Mouse (Mus musculus) ovary, postnatal 10 days (tissue): ENCODE measurements around the gene Col2a1.
A peak's percentile ranks its signal among the peaks of the same experiment; 100 is the strongest.

Experiments used
- DNase-seq: peaks from one replicate; pipeline ENCODE4 v3.0.0; 2022; ENCODE audit warnings: low spot score

Col2a1 gene

GRCm38 (mm10) chr15:98002991-98003821 is 1.3 kb downstream of the Col2a1 start:
- no peak for DNase-seq

GRCm38 (mm10) chr15:98002113-98002990 is 2.1 kb downstream of the Col2a1 start:
- no peak for DNase-seq

GRCm38 (mm10) chr15:98001321-98002112 is 3.0 kb downstream of the Col2a1 start:
- no peak for DNase-seq

- no peak for DNase-seq
Measured at GRCm38 (mm10) chr15:97999991-98000390, 4.5 kb downstream of the Col2a1 start.

- DNase-seq = no peak
Measured at GRCm38 (mm10) chr15:97999546-97999945, 4.9 kb downstream of the Col2a1 start.

- no peak for DNase-seq
Measured at GRCm38 (mm10) chr15:97996716-97997256, 7.7 kb downstream of the Col2a1 start.

- peak; percentile 58 for DNase-seq
Measured at GRCm38 (mm10) chr15:97992712-97993286, 11.7 kb downstream of the Col2a1 start.

GRCm38 (mm10) chr15:97992027-97992711 is 12.3 kb downstream of the Col2a1 start:
- no peak for DNase-seq

- no peak for DNase-seq
Measured at GRCm38 (mm10) chr15:97991285-97991895, 13.1 kb downstream of the Col2a1 start.

GRCm38 (mm10) chr15:97990721-97991120 is 13.8 kb downstream of the Col2a1 start:
- DNase-seq = no peak

- DNase-seq = no peak
Measured at GRCm38 (mm10) chr15:97990124-97990523, 14.4 kb downstream of the Col2a1 start.

- no peak for DNase-seq
Measured at GRCm38 (mm10) chr15:97989544-97989943, 15.0 kb downstream of the Col2a1 start.

- DNase-seq = no peak
Measured at GRCm38 (mm10) chr15:97981560-97981959, 22.9 kb downstream of the Col2a1 start.

- no peak for DNase-seq
Measured at GRCm38 (mm10) chr15:97973248-97974005, 31.1 kb downstream of the Col2a1 start.

- no peak for DNase-seq
Measured at GRCm38 (mm10) chr15:97972580-97972979, 31.9 kb downstream of the Col2a1 start.

- no peak for DNase-seq
Measured at GRCm38 (mm10) chr15:97970299-97970698, 34.2 kb downstream of the Col2a1 start.

GRCm38 (mm10) chr15:97965311-97966045 is 39.0 kb downstream of the Col2a1 start:
- DNase-seq = no peak

- DNase-seq = no peak
Measured at GRCm38 (mm10) chr15:97964836-97965187, 39.7 kb downstream of the Col2a1 start.
